Mouse (Mus musculus) fibroblast of lung, adult 2 months (primary cell): ENCODE measurements around the gene Card11.

Experiments
- DNase-seq: peaks from one replicate; pipeline ENCODE4 v3.0.0-alpha.2; 2011; ENCODE audit warnings: low read depth

Card11 gene

DNA sequence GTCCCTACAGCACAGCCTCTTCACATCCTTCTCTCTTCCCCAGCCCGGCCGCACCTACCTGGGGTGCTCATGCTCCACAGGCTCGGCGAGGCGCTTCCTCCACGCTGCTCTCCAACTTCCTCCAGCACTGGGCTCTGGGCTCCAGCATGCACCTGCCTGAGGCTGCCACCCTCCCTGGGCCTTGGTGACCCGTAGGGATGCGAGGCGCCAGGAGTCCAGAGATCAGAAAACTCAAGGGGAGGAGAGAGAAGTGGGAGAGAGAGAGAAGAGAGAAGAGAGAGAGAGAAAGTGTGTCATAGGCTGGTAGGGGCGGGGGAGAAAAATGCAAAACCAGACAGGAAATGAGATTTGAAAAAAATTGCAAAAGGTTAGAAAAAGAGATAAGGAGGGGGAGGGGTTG is at the start of gene Card11:
TSS of gene Card11 (minus strand) at position 234 of the 400 bp plus-strand sequence.
- DNase-seq = no peak

DNA sequence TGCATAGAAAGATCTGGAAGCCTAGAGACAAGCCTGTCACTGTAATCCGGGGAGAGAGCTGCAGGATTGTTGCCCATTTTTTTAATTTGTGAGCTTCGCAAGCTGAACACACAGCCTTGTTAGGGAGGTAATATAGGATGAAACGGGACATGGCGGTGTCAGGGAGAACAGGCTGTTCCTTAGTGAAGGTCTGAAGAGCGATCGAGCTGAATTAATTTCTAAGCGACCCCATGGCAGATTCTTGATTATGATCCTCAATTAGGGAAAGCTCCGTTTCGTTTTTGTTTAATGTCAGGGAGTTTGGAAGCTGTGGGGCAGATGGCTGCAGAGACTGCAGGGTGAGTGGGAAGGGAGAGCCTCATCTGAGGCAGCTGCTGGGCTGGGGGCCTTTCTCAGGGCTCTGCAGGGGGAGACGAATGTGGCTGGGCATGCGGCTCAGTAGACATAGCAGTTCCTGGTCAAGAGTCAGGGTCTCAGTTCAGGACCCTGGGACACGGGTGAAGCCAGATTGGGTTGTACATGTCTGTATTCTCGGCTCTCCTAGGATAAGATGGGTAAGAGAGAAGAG is 47.4 kb upstream of the Card11 start:
- no peak for DNase-seq

DNA sequence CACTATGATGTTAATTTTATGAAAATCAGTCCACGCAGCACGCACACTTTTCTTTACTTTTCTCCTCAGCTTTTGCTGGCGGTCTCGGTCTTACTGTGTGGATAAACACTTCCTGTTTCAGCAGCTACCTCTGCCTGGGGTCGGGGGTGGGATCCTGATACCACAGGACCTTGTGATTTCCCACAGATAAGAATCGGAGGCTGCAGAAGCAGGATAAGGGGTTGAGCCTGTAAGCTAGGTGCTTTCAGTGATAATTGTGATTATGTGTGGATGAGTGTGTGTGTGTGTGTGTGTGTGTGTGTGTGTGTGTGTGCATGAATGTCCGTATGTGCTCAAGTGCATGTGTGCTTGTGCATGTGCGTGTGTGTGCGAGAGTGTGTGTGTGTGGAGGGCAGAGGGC is 44.6 kb upstream of the Card11 start:
- no peak for DNase-seq

DNA sequence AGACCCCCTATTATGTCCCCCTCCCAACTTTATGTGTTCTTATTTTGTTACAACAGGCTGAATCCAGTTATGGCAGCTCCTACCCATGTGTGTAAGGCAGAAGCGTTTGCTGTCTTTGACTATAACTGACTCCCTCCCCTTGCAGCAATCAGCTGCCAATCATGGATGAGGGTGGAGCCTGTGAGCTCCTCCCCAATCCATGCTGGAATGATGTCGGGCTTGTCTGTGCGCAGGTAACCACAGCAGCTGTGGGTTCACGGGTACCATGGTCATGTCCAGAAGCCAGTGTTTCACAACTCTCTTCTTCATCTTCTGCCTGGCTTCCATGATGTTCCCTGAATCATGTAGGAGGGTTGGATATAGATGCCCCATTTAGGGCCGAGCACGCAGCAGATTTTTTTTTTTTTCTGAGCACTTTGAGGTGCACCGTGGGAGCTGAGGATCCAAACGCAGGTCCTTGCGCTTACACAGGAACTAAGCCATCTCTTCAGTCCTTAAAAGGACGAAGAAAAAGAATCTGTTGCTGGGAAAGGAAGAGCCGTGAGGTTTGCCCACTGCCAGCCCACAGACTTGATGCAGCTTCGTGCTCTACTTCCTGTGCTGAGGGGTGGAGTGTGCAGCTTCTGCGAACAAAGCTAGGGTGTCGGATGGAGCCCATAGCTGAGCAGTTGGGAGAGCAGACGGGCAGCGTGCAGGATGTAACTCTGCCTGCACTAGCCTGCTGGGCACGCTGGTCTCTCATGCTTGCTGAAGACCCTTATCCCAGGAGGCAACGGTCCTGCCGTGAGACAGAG is 43.5 kb upstream of the Card11 start:
- DNase-seq = no peak

DNA sequence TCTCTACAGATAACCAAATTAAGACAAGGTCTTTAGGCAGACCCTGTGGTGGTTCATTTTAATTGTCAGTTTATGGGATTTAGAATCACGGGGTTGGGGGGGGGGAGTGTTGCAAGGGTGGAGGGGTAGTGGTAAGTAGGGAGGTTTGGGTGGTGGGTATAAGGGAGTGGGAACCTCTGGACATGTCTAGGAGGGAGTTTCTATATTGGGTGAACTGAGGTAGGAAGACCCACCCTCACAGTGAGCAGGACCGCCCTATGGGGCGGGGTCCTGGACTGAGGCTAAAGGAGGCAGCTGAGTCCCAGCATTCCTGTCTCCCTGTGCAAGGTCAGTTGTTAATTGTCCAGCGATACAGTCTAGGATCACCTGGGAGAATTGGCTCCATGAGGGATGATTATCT is 42.0 kb upstream of the Card11 start:
- no peak for DNase-seq

DNA sequence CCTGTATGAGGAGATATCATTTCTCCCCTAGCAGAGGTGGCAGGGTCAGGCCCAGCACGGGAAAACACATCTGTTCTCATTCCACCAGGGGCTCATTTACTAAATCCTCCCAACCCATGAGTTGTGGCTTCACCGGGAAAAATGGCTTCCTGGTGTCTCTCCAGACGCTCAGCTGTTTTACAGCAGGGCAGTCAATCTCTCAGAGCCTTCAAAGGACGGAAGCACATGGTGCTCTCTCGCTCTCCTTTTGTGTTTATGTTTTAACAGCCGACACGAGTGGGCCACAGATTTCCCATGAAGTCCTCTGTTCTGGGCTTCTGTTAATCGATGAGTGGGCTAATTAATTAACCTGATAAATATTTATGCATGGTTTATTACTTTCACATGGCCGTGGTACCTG is 40.5 kb upstream of the Card11 start:
- no peak for DNase-seq

DNA sequence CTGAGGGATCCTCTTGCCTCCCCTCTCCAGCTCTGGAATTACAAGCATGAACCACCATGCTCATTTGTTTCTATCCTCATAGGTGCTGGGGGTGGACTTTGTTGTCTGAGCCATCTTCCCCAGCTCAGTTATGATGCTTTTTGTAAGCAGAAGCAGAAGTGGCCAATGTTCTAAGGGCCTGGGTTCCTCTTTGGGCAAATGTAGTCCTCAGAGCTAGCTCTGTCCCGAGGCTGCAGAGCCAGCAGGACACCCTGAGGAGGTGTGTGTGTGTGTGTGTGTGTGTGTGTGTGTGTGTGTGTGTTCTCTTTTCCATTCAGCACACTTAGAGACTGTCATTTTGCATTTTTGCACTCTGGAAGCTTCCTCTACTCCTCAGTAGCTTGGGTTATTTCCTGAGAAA is 38.0 kb upstream of the Card11 start:
- no peak for DNase-seq

DNA sequence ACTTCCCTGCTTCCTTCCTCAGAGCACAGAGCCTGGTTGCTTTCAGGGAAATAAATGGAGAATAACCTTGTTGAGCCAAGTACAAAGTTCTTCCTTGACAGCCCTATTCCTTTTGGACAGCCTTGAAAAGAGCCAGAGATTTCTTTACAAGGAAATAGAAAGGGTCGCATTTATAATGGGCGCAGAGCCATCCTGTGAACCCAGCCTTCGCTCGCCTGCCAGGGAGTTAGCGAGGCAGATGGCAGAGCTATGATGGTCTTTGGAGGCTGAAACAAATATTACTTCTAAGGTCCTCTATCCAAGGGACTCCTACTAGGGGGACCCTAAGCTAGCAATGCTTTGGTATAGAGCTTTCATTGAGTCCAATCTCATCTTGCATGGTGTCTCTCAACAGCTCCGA is 35.0 kb upstream of the Card11 start:
- no peak for DNase-seq

DNA sequence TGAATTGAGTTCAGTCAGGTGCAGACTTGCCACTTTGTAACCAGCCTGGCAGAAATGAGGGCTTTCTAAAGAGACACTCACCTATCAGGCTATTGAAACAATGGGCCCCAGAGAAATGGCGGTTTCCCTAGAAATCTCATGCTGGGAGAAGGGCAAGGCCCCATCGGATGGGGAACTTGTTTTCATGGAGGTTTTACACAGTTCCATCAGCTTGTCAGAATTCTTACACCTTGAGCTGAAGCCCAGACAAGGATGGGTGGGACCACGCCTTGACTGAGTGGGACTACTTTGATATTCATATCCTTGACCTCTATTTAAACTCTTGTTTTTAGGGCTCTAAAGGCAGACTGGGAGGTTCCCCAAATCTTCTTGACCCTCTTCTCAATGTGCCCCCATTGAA is 33.9 kb upstream of the Card11 start:
- DNase-seq = no peak

DNA sequence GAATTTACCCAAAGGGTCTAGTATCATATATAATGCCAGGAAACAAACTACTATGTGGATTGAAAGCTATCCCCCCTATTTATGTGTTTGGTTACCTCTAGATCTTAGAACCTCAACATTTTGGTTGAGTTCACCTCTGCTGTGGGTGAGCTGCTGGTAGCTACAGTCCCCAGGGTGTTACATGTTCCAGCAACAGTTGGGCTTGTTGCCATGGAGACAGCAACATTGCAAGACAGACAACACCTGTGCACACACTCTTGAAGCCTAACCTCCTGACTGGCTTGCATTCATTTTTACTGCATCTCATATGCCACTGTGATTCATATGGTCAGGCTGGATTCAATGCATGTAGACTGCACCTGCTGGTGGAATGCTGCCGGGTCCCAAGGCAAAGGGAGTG is 32.6 kb upstream of the Card11 start:
- no peak for DNase-seq

DNA sequence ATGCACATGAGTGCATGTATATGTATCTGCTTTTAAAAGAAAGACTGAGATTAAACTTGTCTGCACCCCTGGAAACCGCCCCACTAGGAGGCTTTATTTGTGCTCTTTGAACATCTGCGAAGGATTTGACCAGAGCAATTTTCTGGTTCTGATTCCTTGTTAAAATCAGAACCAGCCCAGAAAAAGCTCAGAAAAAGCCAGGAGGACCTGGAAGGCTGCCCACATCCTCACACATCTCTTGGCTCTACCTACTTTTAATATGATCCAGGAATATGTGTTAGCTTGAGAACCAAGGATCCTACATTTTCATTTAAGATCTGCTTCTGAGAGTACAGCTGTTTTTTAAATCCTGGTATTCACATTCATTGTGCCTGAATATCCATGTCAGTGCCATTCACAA is 29.0 kb upstream of the Card11 start:
- DNase-seq = no peak

DNA sequence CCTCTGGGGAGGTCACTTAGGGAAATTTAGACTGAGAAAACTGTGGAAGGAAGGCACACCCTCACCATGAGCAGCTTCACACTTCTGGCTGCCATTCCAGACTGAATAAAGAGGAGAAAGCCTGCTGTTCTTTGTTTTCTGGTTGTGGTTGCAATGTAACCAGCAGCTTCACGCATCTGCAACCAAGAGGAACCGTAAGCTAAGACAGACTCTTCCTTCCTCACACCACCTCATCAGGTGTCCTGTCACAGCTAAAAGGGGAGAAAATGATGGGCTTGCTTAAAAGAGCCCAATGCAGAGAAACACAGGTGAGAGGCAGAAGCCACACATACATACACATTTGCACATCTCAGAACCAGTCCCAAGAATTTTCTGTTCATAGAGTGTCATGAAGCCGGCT is 25.3 kb upstream of the Card11 start:
- no peak for DNase-seq

DNA sequence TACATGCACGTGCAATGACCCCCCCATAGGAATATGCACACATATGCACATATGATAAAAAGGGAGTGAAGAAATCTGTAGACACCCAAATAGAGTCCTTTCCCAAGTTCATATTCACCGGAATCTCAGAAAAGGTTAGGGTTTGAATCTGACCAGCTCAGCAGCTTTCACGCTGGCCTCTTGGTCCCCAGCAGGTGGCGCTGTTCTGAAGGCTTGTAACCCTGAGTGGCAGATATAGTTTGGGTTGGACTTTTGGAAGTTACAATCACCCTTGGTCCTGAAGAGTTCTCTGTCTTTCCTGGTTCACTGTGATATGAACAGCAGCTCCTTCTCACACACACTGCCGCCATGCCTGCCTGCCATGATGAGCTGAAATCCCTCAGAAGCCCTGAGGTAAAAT is 24.1 kb upstream of the Card11 start:
- DNase-seq = no peak

DNA sequence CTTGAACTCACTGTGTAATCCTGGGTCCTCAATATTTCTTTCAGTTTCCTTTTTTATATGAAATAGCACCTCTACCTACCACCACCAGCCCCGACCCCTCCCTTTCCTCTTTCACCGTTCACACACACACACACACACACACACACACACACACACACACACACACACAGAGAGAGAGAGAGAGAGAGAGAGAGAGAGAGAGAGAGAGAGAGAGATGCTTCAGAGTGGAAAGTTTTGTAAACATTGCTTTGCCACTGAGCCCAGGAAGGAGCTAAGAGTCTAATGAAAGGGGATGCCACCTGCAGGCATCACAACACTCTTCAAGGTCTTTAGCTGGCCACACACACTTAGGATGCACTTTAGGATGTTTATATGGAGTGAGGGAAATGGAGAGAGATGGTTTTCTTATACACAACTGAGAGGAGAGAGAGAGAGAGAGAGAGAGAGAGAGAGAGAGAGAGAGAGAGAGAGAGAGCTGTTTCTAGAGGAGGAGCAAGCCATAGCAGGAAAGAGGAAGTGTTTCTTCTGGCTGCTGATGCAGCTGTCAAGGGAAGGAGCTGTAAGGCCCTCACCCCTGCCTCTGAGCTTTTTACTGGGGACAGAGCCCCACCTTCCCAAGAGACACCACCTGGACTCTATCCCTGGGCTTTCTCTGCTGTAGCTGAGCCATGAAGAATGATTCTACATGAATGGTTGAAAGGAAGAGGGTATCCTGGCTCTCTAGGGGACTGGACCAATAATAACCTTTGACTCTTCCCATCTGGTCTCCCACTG is 17.7 kb upstream of the Card11 start:
- DNase-seq = no peak

DNA sequence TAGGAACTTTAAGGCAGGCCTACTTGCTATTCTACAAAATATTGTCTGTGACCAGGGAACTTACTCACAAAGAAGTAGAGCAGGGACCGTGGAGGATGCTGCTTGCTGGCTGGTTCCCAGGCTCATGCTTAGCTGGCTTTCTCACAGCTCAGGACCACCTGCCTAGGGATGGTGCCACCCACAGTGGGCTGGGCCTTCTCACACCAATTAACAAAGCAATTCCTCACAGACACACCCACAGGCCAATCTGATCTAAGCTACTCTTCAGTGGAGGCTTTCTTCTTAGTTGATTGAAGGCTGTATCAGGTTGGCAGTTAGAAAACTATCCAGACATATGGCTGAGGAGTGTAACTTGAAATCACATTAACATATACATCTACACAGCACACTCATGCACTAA is 15.7 kb upstream of the Card11 start:
- DNase-seq = no peak

DNA sequence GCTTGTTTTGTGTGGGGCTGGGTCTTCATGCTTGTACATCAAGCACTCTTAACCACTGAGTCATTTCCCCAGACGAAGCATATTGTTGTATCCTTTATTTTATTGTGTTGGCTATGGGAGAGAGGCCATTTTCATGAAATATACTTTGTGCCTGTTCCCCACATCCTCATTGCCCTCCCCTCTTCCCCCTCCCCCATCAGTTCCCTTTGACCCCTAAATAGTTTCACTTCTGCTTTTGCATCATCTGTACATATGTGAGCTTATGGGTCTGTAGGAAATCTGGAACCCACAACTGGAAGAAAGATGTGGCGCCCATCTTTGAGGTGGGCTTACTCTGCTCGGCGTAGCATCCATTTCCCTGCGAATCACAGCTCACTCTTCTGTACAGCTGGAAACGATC is 13.8 kb upstream of the Card11 start:
- DNase-seq = no peak

DNA sequence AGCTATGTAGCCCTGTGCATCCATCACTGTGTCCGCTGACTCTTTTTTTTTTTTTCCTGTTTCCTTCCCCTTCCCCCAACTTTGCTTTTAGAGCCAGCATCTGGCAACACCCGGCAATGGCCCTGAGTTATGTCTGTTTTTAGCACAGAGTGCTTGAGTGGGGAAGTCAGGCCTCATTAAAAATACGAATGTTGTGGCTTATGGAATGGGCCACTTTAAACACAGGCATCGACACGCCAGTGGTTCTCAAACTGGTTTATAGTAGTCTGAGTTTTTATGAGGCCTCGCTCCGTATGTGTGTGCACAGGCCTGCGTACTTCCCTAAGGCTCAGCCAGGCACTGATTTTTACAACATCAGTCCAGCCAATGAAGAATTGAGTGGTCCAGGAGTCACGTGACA is 13.1 kb upstream of the Card11 start:
- DNase-seq = no peak

DNA sequence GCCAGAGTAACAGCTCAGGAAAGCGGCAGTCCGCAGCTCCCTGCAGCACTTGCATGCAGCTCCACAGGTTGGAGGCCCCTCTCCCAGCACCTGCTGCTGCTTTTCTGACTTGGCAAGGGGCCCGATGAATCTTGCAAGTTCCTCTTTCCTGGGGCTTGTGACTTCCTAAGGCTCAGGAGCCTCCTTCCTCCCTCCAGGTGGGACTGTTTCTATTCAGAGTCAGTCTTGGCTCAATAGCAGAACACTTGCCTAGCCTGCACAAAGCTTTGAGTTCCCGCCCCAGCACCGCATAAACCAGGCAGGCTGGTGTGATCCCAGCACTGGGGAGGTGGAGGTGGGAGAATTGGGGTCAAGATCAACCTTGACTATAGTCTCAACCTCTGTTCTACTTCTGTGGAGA is 5.1 kb upstream of the Card11 start:
- no peak for DNase-seq

DNA sequence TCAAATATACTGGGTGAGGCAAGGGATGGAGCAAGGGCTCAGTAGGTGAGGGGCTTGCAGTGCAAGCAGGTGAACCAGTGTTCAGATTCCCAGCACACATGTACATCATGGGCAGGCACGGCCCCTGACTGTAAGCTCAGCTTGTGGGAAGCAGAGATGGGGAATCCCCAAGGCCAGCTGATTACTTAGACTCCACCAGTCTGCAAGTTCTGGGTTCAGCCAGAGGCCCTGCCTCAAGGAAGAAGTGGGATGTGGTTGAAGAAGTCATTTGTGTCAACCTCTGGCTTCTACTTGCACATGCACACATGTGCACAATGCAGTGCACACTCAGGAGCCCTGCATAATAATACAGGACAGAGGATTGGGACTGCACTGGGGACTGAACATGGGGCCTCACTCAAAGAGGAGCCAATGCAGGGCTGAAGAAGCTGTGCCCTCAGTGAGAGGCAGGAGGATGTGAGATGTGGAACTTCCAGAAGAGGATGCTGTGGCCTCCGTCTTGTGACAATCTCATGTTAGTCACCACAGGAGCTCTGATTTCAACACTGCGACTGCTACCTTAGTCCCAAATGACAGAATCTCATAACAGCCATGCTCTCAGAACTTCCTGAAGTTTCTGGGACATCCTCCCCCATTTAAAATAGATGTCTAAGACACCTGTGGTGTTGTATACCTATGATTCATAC is 3.8 kb upstream of the Card11 start:
- no peak for DNase-seq

DNA sequence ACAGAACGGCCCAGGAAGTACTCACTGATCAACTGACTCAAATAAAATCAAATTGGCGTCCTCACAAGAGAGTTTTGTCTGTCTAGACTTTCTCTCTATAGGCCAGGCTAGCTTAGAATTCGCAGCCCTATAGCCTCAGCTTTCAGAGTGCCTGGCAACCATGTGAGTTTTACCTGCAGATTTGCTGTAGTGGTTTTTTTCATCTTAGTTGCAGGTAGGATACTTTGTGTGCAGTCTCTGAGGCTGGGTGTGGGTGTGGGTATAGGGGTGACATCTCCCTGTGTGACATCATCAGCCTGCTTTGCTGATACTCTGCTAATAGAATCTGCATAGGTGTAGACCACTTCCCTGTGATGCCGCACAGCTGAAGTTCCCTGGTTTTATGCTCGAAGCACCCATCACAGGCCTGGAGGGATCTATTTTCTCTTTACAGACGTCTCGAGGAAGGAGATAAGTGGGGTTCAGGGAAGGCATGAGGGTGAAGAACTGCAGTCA is 1.2 kb downstream of the Card11 start:
- no peak for DNase-seq

DNA sequence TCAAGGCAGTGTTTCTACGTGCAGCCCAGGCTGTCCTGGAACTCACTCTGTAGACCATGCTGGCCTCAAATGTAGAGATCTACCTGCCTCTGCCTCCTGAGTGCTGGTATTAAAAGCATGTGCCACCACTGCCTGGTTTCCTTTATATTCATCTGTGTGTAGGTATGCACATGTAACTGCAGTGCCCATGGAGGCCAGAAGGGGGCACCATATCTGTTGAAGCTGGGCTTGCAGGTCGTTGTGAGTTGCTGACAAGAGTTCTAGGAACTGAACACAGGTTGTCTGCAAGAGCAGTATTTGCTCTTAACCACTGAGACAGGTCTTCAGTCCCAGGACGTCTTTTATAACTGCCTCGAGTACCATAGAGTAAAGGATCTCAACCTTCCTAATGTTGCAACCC is 2.6 kb downstream of the Card11 start:
- no peak for DNase-seq
